Mouse (Mus musculus) myocyte (in vitro differentiated cells): ENCODE results near the gene Gli3. TPM values are rescaled to one million over a fixed set of nuclear protein-coding genes. Genes with fewer than 3 reads are reported as not detected.

Experiments
- H3K27me3 ChIP-seq: one replicate; pipeline ENCODE4 v1.6.1; 2011; ENCODE audit not compliant: control insufficient read depth, insufficient read depth, insufficient read length
- H3K36me3 ChIP-seq: one replicate; pipeline ENCODE4 v1.6.1; 2011; ENCODE audit not compliant: control insufficient read depth, insufficient read depth
- H3K4me2 ChIP-seq: one replicate; pipeline ENCODE4 v1.6.1; 2011; ENCODE audit warnings: low read depth, control low read depth
- H3K4me3 ChIP-seq: one replicate; pipeline ENCODE4 v1.5.1; 2011; ENCODE audit warnings: mild to moderate bottlenecking, control low read depth, moderate library complexity
- H3K79me2 ChIP-seq: one replicate; pipeline ENCODE4 v1.6.1; 2011; ENCODE audit not compliant: control insufficient read depth, insufficient read depth
- H3ac ChIP-seq: one replicate; pipeline ENCODE4 v1.6.1; 2011; ENCODE audit not compliant: control insufficient read depth, insufficient read length
- CEBPB ChIP-seq: IDR thresholded peaks from 2 replicates; pipeline ENCODE4 v1.6.1; 2011; ENCODE audit warnings: mild to moderate bottlenecking, moderate library complexity; ENCODE audit not compliant: poor library complexity, insufficient read depth, severe bottlenecking
- E2F4 ChIP-seq: IDR thresholded peaks from one replicate; pipeline ENCODE4 v1.6.1; 2011; ENCODE audit warnings: mild to moderate bottlenecking, control low read depth, moderate library complexity; ENCODE audit not compliant: insufficient read depth
- MAX ChIP-seq: IDR thresholded peaks from one replicate; pipeline ENCODE4 v1.6.1; 2011; ENCODE audit warnings: low read depth, mild to moderate bottlenecking, control low read depth
- MYOD1 ChIP-seq, 3 experiments: IDR thresholded peaks; one replicate each; pipeline ENCODE4 v1.6.1; 2011; ENCODE audit warnings: control low read depth in 2 of 3, low read depth in 2 of 3, mild to moderate bottlenecking in 2 of 3, moderate library complexity in 1 of 3; ENCODE audit not compliant: insufficient read length in 2 of 3, control insufficient read depth in 1 of 3
- MYOG ChIP-seq, 3 experiments: IDR thresholded peaks; one replicate each; pipeline ENCODE4 v1.6.1; 2011; ENCODE audit warnings: control low read depth in 2 of 3, low read depth in 2 of 3, mild to moderate bottlenecking in 2 of 3; ENCODE audit not compliant: insufficient read length in 2 of 3, control insufficient read depth in 1 of 3, insufficient read depth in 1 of 3
- POLR2A ChIP-seq: IDR thresholded peaks from one replicate; pipeline ENCODE4 v1.6.1; 2011; ENCODE audit warnings: low read depth, mild to moderate bottlenecking, control low read depth, moderate library complexity; ENCODE audit not compliant: insufficient read length
- POLR2AphosphoS2 ChIP-seq: IDR thresholded peaks from one replicate; pipeline ENCODE4 v1.6.1; 2011; ENCODE audit warnings: low read depth, control low read depth; ENCODE audit not compliant: insufficient read length
- REST ChIP-seq: IDR thresholded peaks from one replicate; pipeline ENCODE4 v1.6.1; 2011; ENCODE audit warnings: mild to moderate bottlenecking, control low read depth, moderate library complexity; ENCODE audit not compliant: insufficient read depth, insufficient read length
- SRF ChIP-seq: IDR thresholded peaks from one replicate; pipeline ENCODE4 v1.6.1; 2011; ENCODE audit warnings: low read depth; ENCODE audit not compliant: control insufficient read depth, insufficient read length
- TCF12 ChIP-seq: IDR thresholded peaks from one replicate; pipeline ENCODE4 v1.6.1; 2011; ENCODE audit warnings: mild to moderate bottlenecking, control low read depth; ENCODE audit not compliant: poor library complexity, insufficient read depth, severe bottlenecking
- TCF3 ChIP-seq: IDR thresholded peaks from one replicate; pipeline ENCODE4 v1.6.1; 2011; ENCODE audit warnings: low read depth, control low read depth; ENCODE audit not compliant: insufficient read length
- USF1 ChIP-seq: IDR thresholded peaks from one replicate; pipeline ENCODE4 v1.6.1; 2011; ENCODE audit warnings: low read depth, mild to moderate bottlenecking, control low read depth, moderate library complexity
- polyA plus RNA-seq: library from polyadenylated mRNA; unstranded; fragments of >200 nt; fragmentation: generic; extraction: Trizol; gene quantifications from one replicate; pipeline ENCODE4 v1.2.1, GENCODE M21; 2012; ENCODE audit warnings: missing spikeins

Gene Gli3
- polyA plus RNA-seq, 1 experiment, result 3.9 TPM

- no peak overlapping the region for H3ac ChIP-seq
- TF ChIP-seq USF1 (no peak), TCF12 (no peak), POLR2A (no peak), TCF3 (no peak), E2F4 (no peak), POLR2AphosphoS2 (no peak), MAX (no peak), REST (no peak), MYOG (IDR thresholded peaks at IDR 0.05; ENCODE audit: control insufficient read depth in 1 of 3, insufficient read depth in 1 of 3, insufficient read length in 2 of 3, low read depth in 2 of 3) (no peak), SRF (no peak), CEBPB (no peak), MYOD1 (IDR thresholded peaks at IDR 0.05; ENCODE audit: control insufficient read depth in 1 of 3, insufficient read length in 2 of 3, low read depth in 2 of 3) (no peak)
- no peak overlapping the region for H3K4me2 ChIP-seq
- peaks cover 8% of the 10 kb centered on the region for H3K79me2 ChIP-seq
- no peaks in the 10 kb centered on the region for H3K27me3 ChIP-seq
- no peak overlapping the region for H3K4me3 ChIP-seq
- H3K36me3 ChIP-seq, result peaks cover 5% of the 10 kb centered on the region
Observed at GRCm38 (mm10) chr13:15599741-15600140, 136.7 kb downstream of the Gli3 start.

GRCm38 (mm10) chr13:15602161-15602560 lies 139.1 kb downstream of the Gli3 start:
- Histone ChIP-seq H3K36me3 (peaks cover 5% of the 10 kb centered on the region), H3ac (no peak overlapping the region), H3K4me2 (no peak overlapping the region), H3K79me2 (no peaks in the 10 kb centered on the region), H3K4me3 (no peak overlapping the region), H3K27me3 (no peaks in the 10 kb centered on the region)
- TF ChIP-seq POLR2AphosphoS2 (no peak), E2F4 (no peak), USF1 (no peak), TCF12 (no peak), POLR2A (no peak)

- Histone ChIP-seq H3K4me2 (no peak overlapping the region), H3ac (no peak overlapping the region), H3K4me3 (no peak overlapping the region), H3K36me3 (peaks cover 5% of the 10 kb centered on the region), H3K79me2 (no peaks in the 10 kb centered on the region), H3K27me3 (no peaks in the 10 kb centered on the region)
- TF ChIP-seq REST (no peak), POLR2AphosphoS2 (no peak), SRF (no peak), POLR2A (no peak), TCF12 (no peak), TCF3 (no peak), MYOG (IDR thresholded peaks at IDR 0.05; ENCODE audit: control insufficient read depth in 1 of 3, insufficient read depth in 1 of 3, insufficient read length in 2 of 3, low read depth in 2 of 3) (no peak), MYOD1 (IDR thresholded peaks at IDR 0.05; ENCODE audit: control insufficient read depth in 1 of 3, insufficient read length in 2 of 3, low read depth in 2 of 3) (no peak), CEBPB (no peak), E2F4 (no peak), USF1 (no peak), MAX (no peak)
Observed at GRCm38 (mm10) chr13:15602677-15603221, 139.7 kb downstream of the Gli3 start.

GRCm38 (mm10) chr13:15604074-15604473 lies 141.0 kb downstream of the Gli3 start:
- no peak overlapping the region for H3K4me3 ChIP-seq

GRCm38 (mm10) chr13:15617423-15617822 lies 154.4 kb downstream of the Gli3 start:
- no peaks in the 10 kb centered on the region for H3K36me3 ChIP-seq
- no peak overlapping the region for H3K4me2 ChIP-seq
- no peak overlapping the region for H3ac ChIP-seq
- no peaks in the 10 kb centered on the region for H3K27me3 ChIP-seq
- no peak overlapping the region for H3K4me3 ChIP-seq
- H3K79me2 ChIP-seq, result peaks cover 10% of the 10 kb centered on the region
- TF ChIP-seq CEBPB (no peak), MYOD1 (IDR thresholded peaks at IDR 0.05; ENCODE audit: control insufficient read depth in 1 of 3, insufficient read length in 2 of 3, low read depth in 2 of 3) (no peak)

More at GRCm38 (mm10) chr13:15604074-15604473, 141.0 kb downstream of the Gli3 start:
- Histone ChIP-seq H3K27me3 (no peaks in the 10 kb centered on the region), H3K36me3 (peaks cover 5% of the 10 kb centered on the region), H3K4me2 (no peak overlapping the region), H3ac (no peak overlapping the region), H3K79me2 (no peaks in the 10 kb centered on the region)
- no peak for TF ChIP-seq MAX
